Mouse (Mus musculus) embryonic facial prominence, embryonic 15.5 days (tissue): Measurements from ENCODE around the gene Wdr47. TPM values are rescaled to one million over a fixed set of nuclear protein-coding genes. Genes with fewer than 3 reads are reported as not detected.
"Not testable (repeated sequence)": the region's sequence is repeated elsewhere in the genome, so short reads cannot be mapped to it uniquely, and the experiment has no call there.

ENCODE experiments used
- ATAC-seq: fragments of 200-750 bp; cut with Nextera tagmentation; 2 replicates; pipeline ENCODE4 v1.8.0; 2017; ENCODE audit warnings: low read depth, moderate TSS enrichment; ENCODE audit not compliant: insufficient number of reproducible peaks, low FRiP score, low TSS enrichment
- H3K27ac ChIP-seq: fragments of 300-500 bp; sonication (generic); replicated peaks from 2 replicates; pipeline ENCODE4 v1.5.1; 2015; ENCODE audit warnings: mild to moderate bottlenecking, inconsistent platforms
- H3K27me3 ChIP-seq: fragments of 300-500 bp; sonication (generic); 2 replicates; pipeline ENCODE4 v1.6.1; 2015; ENCODE audit warnings: inconsistent platforms
- H3K36me3 ChIP-seq: fragments of 300-500 bp; sonication (generic); 2 replicates; pipeline ENCODE4 v1.6.1; 2015; ENCODE audit warnings: mild to moderate bottlenecking, inconsistent platforms
- H3K4me1 ChIP-seq: fragments of 300-500 bp; sonication (generic); 2 replicates; pipeline ENCODE4 v1.6.1; 2015; ENCODE audit warnings: inconsistent platforms
- H3K4me2 ChIP-seq: fragments of 300-500 bp; sonication (generic); replicated peaks from 2 replicates; pipeline ENCODE4 v1.6.1; 2015; ENCODE audit warnings: mild to moderate bottlenecking, inconsistent platforms
- H3K4me3 ChIP-seq: fragments of 300-500 bp; sonication (generic); replicated peaks from 2 replicates; pipeline ENCODE4 v1.5.1; 2015; ENCODE audit warnings: mild to moderate bottlenecking, inconsistent platforms
- H3K9ac ChIP-seq: fragments of 300-500 bp; sonication (generic); 2 replicates; pipeline ENCODE4 v1.6.1; 2015; ENCODE audit warnings: inconsistent platforms
- H3K9me3 ChIP-seq: fragments of 300-500 bp; sonication (generic); replicated peaks from 2 replicates; pipeline ENCODE4 v1.6.1; 2016; ENCODE audit warnings: inconsistent platforms
- WGBS: fragments of 180-500 bp; shearing (Covaris S2); methylation state at CpG from one replicate; pipeline ENCODE4 v1.1.7; 2015; 5-methylcytosine and 5-hydroxymethylcytosine counted together
- polyA plus RNA-seq: library from polyadenylated mRNA; unstranded; fragments of >200 nt; fragmentation: Nextera tagmentation; extraction: Ambion mirVana; gene quantifications from 2 replicates; pipeline ENCODE4 v1.2.1, GENCODE M21; 2015

Wdr47 gene
- polyA plus RNA-seq, 1 experiment from 2014 or later: 19.9 TPM

DNA sequence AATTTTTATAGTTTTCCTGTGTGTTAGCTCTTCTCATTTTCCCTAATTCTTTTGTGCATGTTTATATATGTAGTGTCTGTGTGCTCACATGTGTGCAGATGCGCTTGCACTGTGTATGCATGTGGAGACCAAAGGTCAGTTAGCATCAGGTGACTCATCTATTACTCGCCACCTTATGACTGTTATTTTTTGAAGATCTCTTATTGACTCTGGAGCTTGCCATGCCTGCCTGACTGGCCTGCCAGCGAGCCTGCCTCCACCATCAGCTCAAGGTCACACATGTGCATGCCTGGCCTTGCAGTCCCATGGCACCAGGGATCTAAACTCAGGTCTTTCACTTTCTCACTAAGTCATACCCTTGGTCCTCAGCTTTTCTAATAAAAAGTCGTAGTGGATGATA, 49.9 kb downstream of the Wdr47 start:
- H3K9me3 ChIP-seq: no peaks in the 10 kb centered on the region
- no peak for ATAC-seq
- WGBS: 73% methylated on average over 4 of the region's 4 CpGs
- H3K4me1 ChIP-seq: no peaks in the 10 kb centered on the region
- no peak overlapping the region for H3K9ac ChIP-seq
- H3K4me2 ChIP-seq: no peak overlapping the region
- no peaks in the 10 kb centered on the region for H3K27me3 ChIP-seq
- H3K36me3 ChIP-seq: peaks cover 21% of the 10 kb centered on the region; the same call in 1 of the 2 replicates
- no peak overlapping the region for H3K27ac ChIP-seq
- H3K4me3 ChIP-seq: no peak overlapping the region

DNA sequence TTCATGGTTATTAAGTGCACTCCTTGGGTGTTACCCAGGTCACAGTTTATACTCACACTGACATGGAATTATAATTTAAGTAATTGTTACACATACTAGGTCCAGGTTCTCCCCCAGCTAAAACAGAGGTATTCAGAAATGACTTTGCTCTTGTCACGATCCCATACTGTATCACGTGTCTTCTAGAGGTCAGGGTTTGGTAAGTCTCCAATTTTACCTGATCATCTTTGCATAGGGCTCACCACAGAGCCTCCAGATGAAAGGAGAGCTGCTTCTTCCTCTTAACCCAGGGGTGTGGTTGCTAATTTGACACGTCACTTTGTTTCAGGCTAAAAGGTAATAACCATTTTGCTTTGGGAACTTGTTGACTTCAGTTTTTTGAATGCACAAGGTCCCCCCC, 53.8 kb downstream of the Wdr47 start:
- Histone ChIP-seq H3K4me3 (no peak overlapping the region), H3K27ac (no peak overlapping the region), H3K36me3 (peaks cover 24% of the 10 kb centered on the region; the same call in 1 of the 2 replicates), H3K4me2 (no peak overlapping the region), H3K4me1 (peaks cover 7% of the 10 kb centered on the region; the same call in 1 of the 2 replicates), H3K27me3 (no peaks in the 10 kb centered on the region), H3K9me3 (no peaks in the 10 kb centered on the region), H3K9ac (no peak overlapping the region)
- no peak for ATAC-seq
- 86% methylated on average over 3 of the region's 3 CpGs for WGBS

DNA sequence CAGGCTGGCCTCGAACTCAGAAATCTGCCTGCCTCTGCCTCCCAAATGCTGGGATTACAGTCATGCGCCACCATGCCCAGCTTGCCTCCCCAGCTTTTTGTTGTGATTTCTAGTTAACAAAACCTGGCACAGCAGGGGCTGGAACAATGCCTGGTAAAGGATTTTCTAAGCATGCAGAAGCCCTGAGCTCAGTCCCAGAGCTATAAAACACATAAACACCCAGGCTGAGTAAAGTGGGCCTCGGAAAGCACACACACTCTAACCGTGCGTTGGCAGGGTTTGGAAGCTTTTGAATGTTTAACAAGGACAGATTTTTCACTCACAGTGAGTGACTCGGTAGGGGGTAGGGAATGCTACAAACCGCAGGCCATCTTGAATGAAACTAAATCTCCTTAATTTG, 55.0 kb downstream of the Wdr47 start:
- Histone ChIP-seq H3K36me3 (peaks cover 24% of the 10 kb centered on the region; the same call in 1 of the 2 replicates), H3K9me3 (no peaks in the 10 kb centered on the region), H3K27ac (no peak overlapping the region), H3K27me3 (no peaks in the 10 kb centered on the region), H3K4me2 (no peak overlapping the region), H3K9ac (no peak overlapping the region), H3K4me1 (peaks cover 7% of the 10 kb centered on the region; the same call in 1 of the 2 replicates), H3K4me3 (no peak overlapping the region)
- 55% methylated on average over 7 of the region's 7 CpGs for WGBS
- ATAC-seq: no peak

DNA sequence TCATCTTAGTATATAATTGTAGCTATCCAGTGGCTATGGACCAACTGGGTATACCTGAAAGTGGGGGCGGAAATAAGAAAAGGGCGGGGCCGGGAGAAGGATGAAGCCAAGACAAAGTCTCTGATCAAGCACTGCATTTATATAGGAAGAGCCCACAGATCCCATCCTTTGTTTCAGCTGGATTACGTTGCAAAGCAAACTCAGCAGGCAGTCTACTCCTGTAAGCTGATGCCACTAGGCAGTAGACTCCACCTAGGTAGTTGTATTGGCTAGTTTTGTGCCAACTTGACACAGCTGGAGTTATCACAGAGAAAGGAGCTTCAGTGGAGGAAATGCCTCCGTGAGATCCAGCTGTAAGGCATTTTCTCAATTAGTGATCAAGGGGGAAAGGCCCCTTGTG, 56.6 kb downstream of the Wdr47 start:
- not testable (repeated sequence) for H3K9ac ChIP-seq, H3K4me3 ChIP-seq, H3K27me3 ChIP-seq, ATAC-seq, H3K4me1 ChIP-seq, H3K4me2 ChIP-seq, H3K9me3 ChIP-seq, H3K27ac ChIP-seq
- WGBS: 27% methylated on average over 5 of the region's 5 CpGs
- peaks cover 23% of the 10 kb centered on the region; the same call in 1 of the 2 replicates for H3K36me3 ChIP-seq

DNA sequence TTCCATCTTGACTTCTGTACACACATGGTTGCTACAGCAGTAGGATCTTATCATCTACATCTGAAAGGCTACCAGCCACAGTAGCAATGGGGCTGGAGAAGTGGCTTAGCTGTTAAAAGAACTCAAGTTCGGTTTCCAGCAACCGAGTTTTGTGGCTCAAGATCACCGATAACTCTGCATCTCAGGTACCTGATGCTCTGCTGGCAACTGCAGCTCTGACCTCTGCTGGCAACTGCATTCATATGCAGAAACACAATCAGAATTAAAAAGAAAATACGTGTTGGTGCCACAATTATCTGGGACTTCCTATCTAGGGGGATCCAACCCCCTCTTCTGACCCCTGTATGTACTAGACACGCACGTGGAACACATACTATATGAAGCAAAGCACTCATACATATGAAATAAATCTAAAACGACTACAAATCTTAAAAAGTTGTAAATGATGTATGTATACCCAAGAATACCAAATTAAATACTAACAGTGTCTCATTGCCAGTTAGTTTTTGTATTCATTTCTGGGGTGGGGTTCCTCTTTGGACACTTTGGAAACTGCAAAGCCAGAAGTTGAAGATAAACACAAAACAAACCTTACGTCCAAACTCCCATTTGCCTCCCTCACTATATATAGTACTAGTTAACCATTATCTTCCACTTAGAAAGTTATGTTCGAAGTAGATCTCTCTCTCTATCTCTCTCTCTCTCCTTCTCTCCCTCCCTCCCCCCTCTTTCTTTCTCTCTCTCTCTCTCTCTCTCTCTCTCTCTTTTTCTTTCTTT, 62.0 kb downstream of the Wdr47 start:
- no peak for ATAC-seq
- Histone ChIP-seq H3K4me3 (peak overlapping the region; percentile 75), H3K4me2 (peak overlapping the region; percentile 60), H3K36me3 (no peaks in the 10 kb centered on the region; the same call in 1 of the 2 replicates), H3K9ac (no peak overlapping the region), H3K27ac (no peak overlapping the region), H3K27me3 (no peaks in the 10 kb centered on the region), H3K4me1 (peaks cover 15% of the 10 kb centered on the region), H3K9me3 (no peaks in the 10 kb centered on the region)
- 19% methylated on average over 9 of the region's 9 CpGs for WGBS

DNA sequence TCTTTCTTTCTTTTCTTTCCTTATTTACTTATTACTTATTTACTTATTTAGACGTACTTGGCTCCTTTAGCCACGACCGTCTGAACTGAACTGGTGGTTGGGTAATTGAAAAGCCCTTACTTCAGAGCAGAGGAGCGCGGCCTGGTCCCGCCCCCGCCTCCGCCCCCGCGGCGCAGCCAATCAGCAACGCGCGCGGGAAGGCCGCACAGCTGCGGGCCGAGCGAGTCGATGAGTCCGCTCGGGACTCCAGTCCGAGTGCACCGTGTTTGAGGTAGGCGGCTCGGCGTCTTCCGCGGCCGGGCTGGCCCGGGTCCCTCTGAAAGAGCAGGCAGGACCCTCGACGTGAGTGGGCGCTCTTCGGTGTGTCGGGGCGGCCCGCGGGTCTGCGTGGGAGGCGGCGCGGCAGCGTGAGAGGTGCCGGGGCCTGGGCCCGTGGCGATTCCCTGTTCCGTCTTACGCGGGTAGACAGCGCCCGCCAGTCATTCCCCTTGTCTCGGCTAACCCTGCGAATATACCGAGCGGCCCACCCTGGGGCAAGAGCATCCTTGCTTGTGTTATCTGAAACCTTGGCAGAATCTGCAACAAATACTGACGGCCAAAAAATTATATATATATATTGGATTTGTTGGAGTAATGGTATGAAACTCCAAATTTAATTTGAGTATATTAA, 62.8 kb downstream of the Wdr47 start, which contains the start of gene Clcc1:
TSS of gene Clcc1 (plus strand) at position 204 of the 670 bp plus-strand sequence.
- peak; percentile 98 for ATAC-seq
- Histone ChIP-seq H3K4me2 (peak within 1 kb of the TSS; percentile 60), H3K27me3 (no peaks in the 10 kb centered on the region), H3K27ac (peak within 1 kb of the TSS; percentile 91), H3K9ac (peak within 1 kb of the TSS; percentile 63), H3K4me1 (peaks cover 15% of the 10 kb centered on the region), H3K4me3 (peak within 1 kb of the TSS; percentile 75), H3K36me3 (no peaks in the 10 kb centered on the region; the same call in 1 of the 2 replicates), H3K9me3 (no peaks in the 10 kb centered on the region)
- under 1% methylated on average over 57 of the region's 57 CpGs for whole genome bisulfite sequencing

DNA sequence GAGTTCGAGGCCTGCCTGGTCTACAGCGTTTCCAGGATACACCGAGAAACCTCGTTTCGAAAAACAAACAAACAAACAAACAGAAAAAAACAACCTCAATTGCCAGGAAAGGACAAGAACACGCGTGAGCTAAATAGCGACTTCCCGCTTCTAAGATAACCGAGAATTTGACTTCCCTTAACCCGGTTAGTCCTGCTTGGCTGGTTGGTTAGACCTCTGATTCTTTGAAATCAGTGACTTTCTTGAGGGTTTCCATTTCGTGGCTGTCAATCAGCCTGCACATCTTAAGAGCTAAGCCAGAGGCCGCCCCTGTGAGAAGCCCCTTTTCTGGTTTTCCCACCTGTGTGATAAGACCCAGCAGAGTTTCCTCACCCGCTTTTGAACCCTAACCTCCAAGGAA, 63.5 kb downstream of the Wdr47 start:
- H3K27ac ChIP-seq: peak overlapping the region; percentile 91; the same call in 1 of the 2 replicates
- H3K27me3 ChIP-seq: no peaks in the 10 kb centered on the region
- no peaks in the 10 kb centered on the region for H3K9me3 ChIP-seq
- peak overlapping the region; percentile 75 for H3K4me3 ChIP-seq
- no peak for ATAC-seq
- WGBS: 14% methylated on average over 14 of the region's 14 CpGs
- H3K4me2 ChIP-seq: peak overlapping the region; percentile 60
- H3K36me3 ChIP-seq: peaks cover 1% of the 10 kb centered on the region; the same call in 1 of the 2 replicates
- H3K4me1 ChIP-seq: peaks cover 15% of the 10 kb centered on the region
- H3K9ac ChIP-seq: peak overlapping the region; percentile 4; the same call in 1 of the 2 replicates

DNA sequence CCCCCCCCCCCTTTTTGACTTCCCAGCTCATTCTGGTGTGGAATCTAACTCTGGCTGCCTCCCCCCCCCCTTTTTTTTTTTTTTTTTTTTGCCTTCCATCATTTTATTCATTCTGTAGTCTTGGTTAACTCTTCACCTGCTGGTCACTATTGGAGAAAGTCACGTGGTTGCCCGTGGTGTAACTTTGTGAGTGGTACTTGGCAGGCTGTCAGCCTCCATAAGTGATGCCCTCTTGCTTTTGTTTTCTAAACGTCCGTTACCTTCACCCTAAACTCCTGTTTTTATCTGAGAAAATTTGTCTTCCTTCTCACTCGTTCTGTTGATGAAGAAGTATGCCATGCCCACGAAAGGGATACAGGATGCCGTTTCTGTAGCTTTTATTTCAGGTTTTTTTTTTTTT, 64.4 kb downstream of the Wdr47 start:
- Histone ChIP-seq H3K4me2 (no peak overlapping the region), H3K4me3 (no peak overlapping the region)
- no peak for ATAC-seq

DNA sequence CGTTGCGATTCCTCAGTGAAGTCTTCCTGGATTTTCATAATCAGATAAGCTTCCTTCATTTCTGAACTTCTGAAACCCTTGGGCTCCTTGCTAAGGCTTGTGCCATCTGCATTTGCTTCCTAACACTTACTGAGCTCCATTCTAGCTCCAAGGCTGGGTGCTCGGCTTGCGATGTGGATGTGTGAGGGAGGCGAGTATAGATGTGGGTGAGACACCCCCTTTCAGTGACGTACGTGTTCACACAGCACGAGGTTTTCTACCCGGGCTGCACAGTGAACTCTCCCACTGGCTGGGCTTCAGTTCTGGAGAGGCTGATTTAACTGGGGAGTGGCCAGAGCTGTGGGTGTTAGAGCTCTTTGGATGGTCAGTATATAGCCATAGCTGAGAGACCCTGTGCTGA, 67.5 kb downstream of the Wdr47 start:
- peaks cover 9% of the 10 kb centered on the region for H3K4me1 ChIP-seq
- H3K36me3 ChIP-seq: peaks cover 25% of the 10 kb centered on the region
- H3K9ac ChIP-seq: no peak overlapping the region
- H3K9me3 ChIP-seq: no peaks in the 10 kb centered on the region
- no peak overlapping the region for H3K4me3 ChIP-seq
- ATAC-seq: no peak
- H3K27ac ChIP-seq: no peak overlapping the region
- 94% methylated on average over 9 of the region's 9 CpGs for WGBS
- no peak overlapping the region for H3K4me2 ChIP-seq
- no peaks in the 10 kb centered on the region for H3K27me3 ChIP-seq

More for the DNA sequence above, 64.4 kb downstream of the Wdr47 start:
- H3K36me3 ChIP-seq: peaks cover 3% of the 10 kb centered on the region; the same call in 1 of the 2 replicates
- no peaks in the 10 kb centered on the region for H3K27me3 ChIP-seq
- peaks cover 15% of the 10 kb centered on the region for H3K4me1 ChIP-seq
- WGBS: 80% methylated on average over 7 of the region's 7 CpGs
- H3K9ac ChIP-seq: no peak overlapping the region
- H3K9me3 ChIP-seq: no peaks in the 10 kb centered on the region
- H3K27ac ChIP-seq: no peak overlapping the region

DNA sequence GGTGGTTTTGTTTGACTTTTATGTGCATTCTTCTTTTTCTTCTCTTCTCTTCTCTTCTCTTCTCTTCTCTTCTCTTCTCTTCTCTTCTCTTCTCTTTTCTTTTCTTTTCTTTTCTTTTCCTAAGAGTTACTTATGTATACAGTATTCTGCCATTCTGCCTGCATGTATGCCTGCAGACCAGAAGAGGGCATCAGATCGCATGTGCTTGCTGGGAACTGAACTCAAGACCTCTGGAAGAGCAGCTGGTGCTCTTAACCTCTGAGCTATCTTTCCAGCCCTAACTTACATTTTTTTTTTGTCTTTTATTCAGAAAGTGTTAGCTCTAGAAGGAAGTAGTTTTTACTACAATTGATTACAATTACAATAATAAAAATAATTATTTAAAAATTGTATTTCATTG, 69.9 kb downstream of the Wdr47 start:
- Histone ChIP-seq H3K4me2 (no peak overlapping the region), H3K27ac (no peak overlapping the region), H3K27me3 (no peaks in the 10 kb centered on the region), H3K4me1 (no peaks in the 10 kb centered on the region), H3K4me3 (no peak overlapping the region), H3K9ac (no peak overlapping the region), H3K9me3 (no peaks in the 10 kb centered on the region), H3K36me3 (peaks cover 41% of the 10 kb centered on the region)
- ATAC-seq: no peak
- WGBS: 82% methylated on average over 1 of the region's 1 CpGs

DNA sequence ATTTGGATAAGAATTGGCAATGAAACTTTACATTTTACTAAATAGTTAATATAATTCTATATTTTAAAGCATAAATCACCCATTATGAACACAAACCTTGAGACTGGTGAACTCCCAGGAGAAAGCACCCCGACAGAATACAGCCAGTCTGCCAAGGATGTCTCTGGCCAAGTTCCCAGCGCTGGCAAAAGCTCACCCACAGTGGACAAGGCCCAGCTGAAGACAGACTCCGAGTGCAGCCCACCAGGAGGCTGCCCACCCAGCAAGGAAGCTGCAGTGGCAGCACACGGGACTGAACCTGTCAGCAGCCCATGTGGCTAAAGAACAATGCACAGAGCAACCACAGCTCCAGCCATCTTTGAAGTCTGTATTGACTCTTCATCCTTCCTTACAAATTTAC, 85.5 kb downstream of the Wdr47 start:
- Histone ChIP-seq H3K4me1 (no peaks in the 10 kb centered on the region), H3K27me3 (no peaks in the 10 kb centered on the region), H3K27ac (no peak overlapping the region), H3K4me2 (no peak overlapping the region), H3K9me3 (no peaks in the 10 kb centered on the region), H3K4me3 (no peak overlapping the region), H3K9ac (no peak overlapping the region), H3K36me3 (peaks cover 88% of the 10 kb centered on the region)
- 78% methylated on average over 4 of the region's 4 CpGs for WGBS
- no peak for ATAC-seq
